Mouse (Mus musculus) midbrain, embryonic 10.5 days (tissue): ENCODE measurements around the gene Cnot10. TPM values are rescaled to one million over a fixed set of nuclear protein-coding genes. Genes with fewer than 3 reads are reported as not detected.
A peak's percentile ranks its signal among the peaks of the same experiment; 100 is the strongest.

ENCODE experiments used
- DNase-seq: peaks from one replicate; pipeline ENCODE4 v3.0.0-alpha.2; 2017; ENCODE audit warnings: low spot score
- H3K27ac ChIP-seq: fragments of 300-500 bp; sonication (generic); replicated peaks from 2 replicates; pipeline ENCODE4 v1.5.1; 2016; ENCODE audit warnings: mild to moderate bottlenecking
- H3K27me3 ChIP-seq: fragments of 300-500 bp; sonication (generic); 2 replicates; pipeline ENCODE4 v1.6.1; 2016; ENCODE audit warnings: low read depth, mild to moderate bottlenecking; ENCODE audit not compliant: poor library complexity, severe bottlenecking
- H3K36me3 ChIP-seq: fragments of 300-500 bp; sonication (generic); 2 replicates; pipeline ENCODE4 v1.6.1; 2016; ENCODE audit warnings: mild to moderate bottlenecking, moderate library complexity
- H3K4me1 ChIP-seq: fragments of 300-500 bp; sonication (generic); 2 replicates; pipeline ENCODE4 v1.6.1; 2016
- H3K4me3 ChIP-seq: fragments of 300-500 bp; sonication (generic); 2 replicates; pipeline ENCODE4 v1.5.1; 2016; ENCODE audit warnings: mild to moderate bottlenecking, moderate library complexity
- H3K9me3 ChIP-seq: fragments of 300-500 bp; sonication (generic); replicated peaks from 2 replicates; pipeline ENCODE4 v1.6.1; 2016; ENCODE audit warnings: mild to moderate bottlenecking
- WGBS: fragments of 180-500 bp; shearing (Covaris S2); methylation state at CpG from one replicate; pipeline ENCODE4 v1.1.7; 2016; 5-methylcytosine and 5-hydroxymethylcytosine counted together
- polyA plus RNA-seq: library from polyadenylated mRNA; unstranded; fragments of >200 nt; fragmentation: Nextera tagmentation; extraction: Ambion mirVana; gene quantifications from 2 replicates; pipeline ENCODE4 v1.2.1, GENCODE M21; 2016

Gene Cnot10
- polyA plus RNA-seq, 1 experiment from 2014 or later = 71.9 TPM

DNA sequence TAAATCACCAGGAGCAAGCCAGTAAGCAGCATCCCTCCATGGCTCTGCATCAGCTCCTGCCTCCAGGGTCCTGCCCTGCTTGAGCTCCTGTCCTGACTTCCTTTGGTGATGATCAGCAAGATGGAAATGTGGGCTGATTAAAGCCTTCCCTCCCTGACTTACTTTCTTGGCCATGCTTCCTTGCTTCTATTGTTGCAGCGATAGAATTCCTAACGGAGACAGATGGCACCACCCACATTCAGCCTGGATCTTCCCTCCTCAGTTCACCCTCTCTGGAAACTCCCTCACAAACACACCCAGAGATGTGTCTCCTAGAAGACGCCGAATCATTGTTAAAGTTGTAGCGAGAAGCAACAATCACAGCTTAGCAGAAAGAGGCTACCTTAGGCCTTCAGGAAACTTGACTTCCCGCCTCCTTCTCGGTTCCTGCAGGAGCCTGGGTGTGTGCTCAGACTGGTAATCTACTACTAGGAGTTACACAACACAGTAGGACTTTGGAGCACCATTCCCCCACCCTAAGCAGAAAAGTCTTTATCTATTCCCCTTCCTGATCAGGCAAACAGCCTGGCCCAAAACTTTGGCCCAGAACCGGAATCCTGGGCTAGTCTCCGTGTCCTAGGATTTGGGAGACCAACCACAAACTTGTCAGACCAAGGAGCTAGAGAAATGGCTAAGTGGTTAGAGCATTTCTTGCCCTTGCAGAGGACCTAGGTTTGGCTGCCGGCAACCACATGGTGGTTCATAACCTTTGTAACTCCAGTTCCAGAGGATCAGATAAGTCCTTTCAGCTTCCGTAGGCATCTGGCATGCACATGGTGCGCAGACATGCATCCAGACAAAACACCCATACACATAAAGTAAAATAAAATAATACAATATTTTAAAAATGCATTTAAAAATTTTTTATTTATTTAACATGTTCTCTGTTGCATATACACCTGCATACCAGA lies 6.8 kb upstream of the Cnot10 start:
- Histone ChIP-seq H3K9me3 (no peaks in the 10 kb centered on the region), H3K4me1 (no peaks in the 10 kb centered on the region), H3K27ac (no peak overlapping the region), H3K36me3 (no peaks in the 10 kb centered on the region), H3K27me3 (peaks cover 13% of the 10 kb centered on the region), H3K4me3 (no peak overlapping the region)
- 88% methylated on average over 12 of the region's 12 CpGs for WGBS
- DNase-seq = no peak

DNA sequence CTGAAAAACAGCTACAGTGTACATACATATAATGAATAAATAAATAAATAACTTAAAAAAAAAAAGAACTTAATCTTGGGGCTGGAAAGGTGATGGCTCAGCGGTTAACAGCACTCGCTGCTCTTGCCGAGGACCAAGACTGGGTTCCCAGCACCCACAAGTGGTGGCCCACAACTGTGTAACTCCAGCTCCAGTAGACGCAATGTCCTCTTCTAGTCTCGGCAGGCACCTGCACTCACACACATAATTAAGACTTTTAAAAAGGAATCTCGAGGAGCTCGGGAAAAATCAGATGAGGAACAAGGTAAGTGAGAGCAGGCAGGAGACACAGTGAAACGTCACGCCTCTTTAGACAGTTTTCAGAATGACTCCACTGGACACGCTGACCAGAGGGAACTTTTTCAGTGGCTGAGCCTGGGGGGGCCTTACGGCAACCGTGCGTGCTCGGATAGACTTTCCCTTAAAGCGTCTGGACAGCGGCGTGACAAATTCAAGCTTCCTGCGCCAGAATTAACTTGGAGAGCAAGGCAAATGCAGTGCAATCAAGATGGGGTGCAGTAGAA lies 717 bp downstream of the Cnot10 start:
- DNase-seq = no peak
- H3K27ac ChIP-seq = peak overlapping the region; percentile 89

DNA sequence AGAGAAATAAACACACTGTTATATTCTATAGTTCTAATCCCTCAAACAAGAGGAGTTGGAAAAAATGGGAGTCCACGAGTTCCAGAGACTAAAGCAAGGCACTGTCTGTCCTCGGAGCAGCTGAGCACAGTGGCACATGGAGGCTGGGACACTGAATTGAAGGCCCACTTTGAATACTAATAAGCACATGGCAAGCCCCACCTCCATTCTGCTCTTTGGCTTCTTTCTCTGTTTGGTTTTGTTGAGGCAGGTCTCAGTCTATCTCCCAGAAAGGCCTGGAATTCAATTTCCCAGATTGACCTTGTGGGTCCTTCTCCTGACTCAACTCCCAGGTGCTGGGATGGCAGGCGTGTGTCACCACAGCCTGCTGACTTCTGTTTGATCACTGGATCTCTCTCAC lies 3.2 kb downstream of the Cnot10 start:
- DNase-seq = no peak
- peaks cover 40% of the 10 kb centered on the region for H3K36me3 ChIP-seq
- 92% methylated on average over 3 of the region's 3 CpGs for WGBS
- H3K9me3 ChIP-seq = no peaks in the 10 kb centered on the region
- no peaks in the 10 kb centered on the region for H3K27me3 ChIP-seq
- H3K4me3 ChIP-seq = no peak overlapping the region
- H3K27ac ChIP-seq = no peak overlapping the region
- H3K4me1 ChIP-seq = peaks cover 26% of the 10 kb centered on the region

More for the DNA sequence above, 717 bp downstream of the Cnot10 start:
- peak overlapping the region; percentile 94 for H3K4me3 ChIP-seq
- peaks cover 31% of the 10 kb centered on the region for H3K36me3 ChIP-seq
- peaks cover 26% of the 10 kb centered on the region for H3K4me1 ChIP-seq
- WGBS = 15% methylated on average over 18 of the region's 18 CpGs
- no peaks in the 10 kb centered on the region for H3K9me3 ChIP-seq
- H3K27me3 ChIP-seq = peaks cover 13% of the 10 kb centered on the region

DNA sequence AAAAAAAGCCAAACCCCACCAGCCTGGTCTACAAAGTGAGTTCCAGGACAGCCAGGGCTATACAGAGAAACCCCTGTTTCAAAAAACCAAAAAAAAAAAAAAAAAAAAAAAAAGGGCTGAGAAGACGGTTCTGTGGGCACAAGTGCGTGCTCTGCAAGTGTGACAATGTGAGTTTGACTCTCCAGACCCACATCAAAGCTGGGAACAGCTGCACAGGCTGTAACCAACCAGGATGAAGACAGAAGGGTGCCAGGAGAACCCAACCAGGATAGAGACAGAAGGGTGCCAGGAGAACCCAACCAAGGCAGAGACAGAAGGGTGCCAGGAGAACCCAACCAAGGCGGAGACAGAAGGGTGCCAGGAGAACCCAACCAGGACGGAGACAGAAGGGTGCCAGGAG lies 3.8 kb downstream of the Cnot10 start:
- no peaks in the 10 kb centered on the region for H3K9me3 ChIP-seq
- H3K36me3 ChIP-seq = peaks cover 45% of the 10 kb centered on the region
- no peak overlapping the region for H3K4me3 ChIP-seq
- peaks cover 26% of the 10 kb centered on the region for H3K4me1 ChIP-seq
- no peak for DNase-seq
- no peaks in the 10 kb centered on the region for H3K27me3 ChIP-seq
- 93% methylated on average over 4 of the region's 4 CpGs for WGBS
- no peak overlapping the region for H3K27ac ChIP-seq

GRCm38 (mm10) chr9:114632331-114632730 lies 7.7 kb downstream of the Cnot10 start:
- WGBS = 85% methylated on average over 4 of the region's 4 CpGs
- no peaks in the 10 kb centered on the region for H3K27me3 ChIP-seq
- no peaks in the 10 kb centered on the region for H3K9me3 ChIP-seq
- no peak for DNase-seq
- peaks cover 7% of the 10 kb centered on the region; the same call in 1 of the 2 replicates for H3K4me1 ChIP-seq
- H3K27ac ChIP-seq = no peak overlapping the region
- peaks cover 70% of the 10 kb centered on the region for H3K36me3 ChIP-seq
- H3K4me3 ChIP-seq = no peak overlapping the region

DNA sequence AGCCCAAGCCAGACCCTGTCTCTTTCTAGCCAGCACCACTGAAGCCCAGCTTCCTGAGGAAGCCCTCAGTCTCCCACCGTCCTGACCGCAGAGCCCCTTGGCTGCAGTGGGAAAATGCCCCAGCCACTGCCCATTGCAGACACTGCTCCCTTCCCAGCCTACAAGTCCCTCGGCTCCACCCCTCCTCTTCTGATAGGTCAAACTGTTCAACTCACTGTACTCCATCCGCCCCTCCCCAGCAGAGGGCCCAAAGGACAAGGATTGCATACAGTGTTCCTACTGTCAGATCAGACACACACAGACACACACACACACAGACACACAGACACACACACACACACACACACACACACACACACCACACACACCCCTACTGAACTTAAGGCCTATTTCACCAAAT lies 13.3 kb downstream of the Cnot10 start:
- Histone ChIP-seq H3K9me3 (no peaks in the 10 kb centered on the region), H3K4me1 (no peaks in the 10 kb centered on the region), H3K36me3 (peaks cover 98% of the 10 kb centered on the region), H3K4me3 (no peak overlapping the region), H3K27me3 (no peaks in the 10 kb centered on the region), H3K27ac (no peak overlapping the region)
- 82% methylated on average over 4 of the region's 4 CpGs for WGBS
- DNase-seq = no peak

GRCm38 (mm10) chr9:114624178-114624577 lies 15.8 kb downstream of the Cnot10 start:
- Histone ChIP-seq H3K4me3 (no peak overlapping the region), H3K27ac (no peak overlapping the region), H3K9me3 (no peaks in the 10 kb centered on the region), H3K36me3 (peaks cover 99% of the 10 kb centered on the region), H3K4me1 (no peaks in the 10 kb centered on the region), H3K27me3 (no peaks in the 10 kb centered on the region)
- 95% methylated on average over 6 of the region's 6 CpGs for WGBS
- DNase-seq = no peak

GRCm38 (mm10) chr9:114621149-114621548 lies 18.8 kb downstream of the Cnot10 start:
- no peaks in the 10 kb centered on the region for H3K4me1 ChIP-seq
- no peaks in the 10 kb centered on the region for H3K9me3 ChIP-seq
- H3K4me3 ChIP-seq = no peak overlapping the region
- peaks cover 97% of the 10 kb centered on the region for H3K36me3 ChIP-seq
- no peak for DNase-seq
- H3K27ac ChIP-seq = no peak overlapping the region
- H3K27me3 ChIP-seq = no peaks in the 10 kb centered on the region
- WGBS = 92% methylated on average over 5 of the region's 5 CpGs

GRCm38 (mm10) chr9:114614176-114614953 lies 25.6 kb downstream of the Cnot10 start:
- Histone ChIP-seq H3K36me3 (peaks cover 92% of the 10 kb centered on the region), H3K4me1 (no peaks in the 10 kb centered on the region), H3K27me3 (no peaks in the 10 kb centered on the region), H3K27ac (no peak overlapping the region), H3K9me3 (no peaks in the 10 kb centered on the region), H3K4me3 (no peak overlapping the region)
- WGBS = 85% methylated on average over 9 of the region's 9 CpGs
- DNase-seq = no peak

DNA sequence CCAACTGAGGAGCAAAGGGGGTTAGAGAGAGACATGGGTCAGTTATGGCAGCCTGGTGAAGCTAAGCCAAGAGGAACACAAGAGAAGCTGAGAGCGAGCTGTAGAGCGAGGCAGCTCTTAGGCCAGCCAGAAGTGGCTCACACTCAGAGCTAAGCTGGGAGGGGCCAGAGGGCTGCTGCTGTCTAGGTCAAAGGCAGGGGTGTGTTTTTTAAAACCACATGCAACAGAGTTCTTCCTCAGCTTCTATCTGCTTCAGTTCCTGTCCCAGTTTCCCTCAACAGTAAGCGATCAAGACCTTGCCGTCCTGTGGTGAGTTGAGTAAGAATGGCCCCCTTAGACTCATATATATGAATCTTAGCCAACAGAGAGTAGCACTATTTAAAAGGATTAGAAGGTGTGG lies 27.0 kb downstream of the Cnot10 start:
- Histone ChIP-seq H3K27ac (no peak overlapping the region), H3K4me1 (no peaks in the 10 kb centered on the region), H3K4me3 (no peak overlapping the region), H3K27me3 (no peaks in the 10 kb centered on the region), H3K36me3 (peaks cover 92% of the 10 kb centered on the region), H3K9me3 (0 out of 2 replicates have a peak, but pooled peaks cover 3% of the 10 kb centered on the region)
- DNase-seq = no peak
- 93% methylated on average over 4 of the region's 4 CpGs for WGBS

- 88% methylated on average over 4 of the region's 4 CpGs for WGBS
- Histone ChIP-seq H3K4me1 (no peaks in the 10 kb centered on the region), H3K9me3 (0 out of 2 replicates have a peak, but pooled peaks cover 3% of the 10 kb centered on the region), H3K27me3 (no peaks in the 10 kb centered on the region), H3K4me3 (no peak overlapping the region), H3K27ac (no peak overlapping the region), H3K36me3 (peaks cover 92% of the 10 kb centered on the region)
- no peak for DNase-seq
Observed at GRCm38 (mm10) chr9:114612566-114612965, 27.4 kb downstream of the Cnot10 start.

DNA sequence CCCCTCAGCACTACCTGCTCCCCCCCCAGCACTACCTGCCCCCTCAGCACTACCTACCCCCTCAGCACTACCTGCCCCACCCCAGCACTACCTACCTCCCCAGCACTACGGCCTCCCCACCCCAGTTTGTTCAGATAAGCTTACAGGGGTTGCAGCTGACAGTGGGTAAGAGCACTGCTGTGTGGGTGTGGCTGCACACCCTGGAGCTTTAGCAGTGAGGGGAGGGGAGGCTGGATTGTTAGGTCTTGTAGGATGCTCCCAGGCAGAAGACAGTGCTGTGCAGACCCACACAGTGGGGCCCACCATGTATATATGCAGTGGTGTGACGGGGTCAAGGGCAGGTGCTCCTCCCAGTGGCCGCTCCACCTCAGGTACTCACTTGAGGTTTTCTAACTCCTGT lies 29.7 kb downstream of the Cnot10 start:
- 95% methylated on average over 3 of the region's 3 CpGs for WGBS
- DNase-seq = no peak
- H3K27me3 ChIP-seq = no peaks in the 10 kb centered on the region
- no peaks in the 10 kb centered on the region for H3K4me1 ChIP-seq
- no peak overlapping the region for H3K27ac ChIP-seq
- H3K36me3 ChIP-seq = peaks cover 94% of the 10 kb centered on the region
- H3K9me3 ChIP-seq = 0 out of 2 replicates have a peak, but pooled peaks cover 3% of the 10 kb centered on the region
- H3K4me3 ChIP-seq = no peak overlapping the region
